Mouse (Mus musculus) layer of hippocampus, postnatal 25 days (tissue): ENCODE results near the gene Ccr4. TPM values are rescaled to one million over a fixed set of nuclear protein-coding genes. Genes with fewer than 3 reads are reported as not detected.

Experiments
- DNase-seq, 2 experiments: peaks; one replicate each; pipeline ENCODE4 v3.0.0; 2022; ENCODE audit warnings: mixed read lengths in 2 of 2, low spot score in 1 of 2; ENCODE audit errors: extremely low spot score in 1 of 2
- total RNA-seq, 2 experiments: library from RNA; stranded (reverse); gene quantifications; 2 replicates each; pipeline ENCODE4 v1.2.3; 2021

Gene Ccr4
- total RNA-seq, 2 experiments from 2014 or later, result not detected

- DNase-seq, result no peak
These were observed 23.8 kb downstream of the Ccr4 start for GRCm38 (mm10) chr9:114480940-114481339.

- DNase-seq, result no peak
These were observed 27.7 kb downstream of the Ccr4 start for GRCm38 (mm10) chr9:114477019-114477418.

DNA sequence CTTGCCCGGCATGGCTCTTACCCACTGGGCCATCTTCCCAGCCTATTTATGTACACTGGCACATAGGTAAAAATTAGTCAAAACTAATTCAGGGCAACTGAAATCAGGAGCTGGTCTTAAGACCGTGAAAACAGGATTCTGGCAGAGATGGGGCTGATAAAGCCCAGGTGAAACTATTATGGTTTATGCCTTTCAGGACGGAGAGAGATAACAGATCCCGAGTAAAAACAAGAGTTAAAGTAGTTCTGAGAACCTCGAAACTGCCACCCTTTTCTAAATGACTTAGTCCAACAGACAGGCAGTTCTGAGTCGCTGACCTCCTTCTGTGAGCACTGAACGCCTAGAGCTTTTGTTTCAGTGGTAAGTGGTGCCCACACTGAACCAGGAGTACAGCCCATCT is 32.8 kb downstream of the Ccr4 start:
- no peak for DNase-seq

- DNase-seq, result no peak
These were observed 36.0 kb downstream of the Ccr4 start for GRCm38 (mm10) chr9:114468701-114469100.

DNA sequence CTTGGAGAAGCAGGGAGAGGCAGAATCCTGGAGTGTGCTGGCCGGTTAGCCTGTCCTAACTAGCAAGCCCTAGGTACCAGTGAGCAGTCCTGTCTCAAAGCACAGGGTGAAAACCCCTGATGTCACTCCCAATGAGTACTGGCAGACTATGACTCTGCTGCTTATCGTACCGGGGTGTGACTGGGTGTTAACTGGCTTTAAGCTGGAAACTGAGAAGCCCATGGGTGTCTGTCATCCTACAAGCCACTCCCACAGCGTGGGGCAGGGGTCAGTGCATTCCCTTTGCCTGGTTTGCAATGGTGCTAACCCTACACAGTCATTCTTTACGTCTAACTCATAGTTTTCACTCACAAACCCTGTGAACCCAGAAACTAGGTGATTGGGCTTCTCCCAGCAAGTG is 36.5 kb downstream of the Ccr4 start:
- DNase-seq, result no peak

GRCm38 (mm10) chr9:114466871-114467270 is 37.8 kb downstream of the Ccr4 start:
- no peak for DNase-seq

DNA sequence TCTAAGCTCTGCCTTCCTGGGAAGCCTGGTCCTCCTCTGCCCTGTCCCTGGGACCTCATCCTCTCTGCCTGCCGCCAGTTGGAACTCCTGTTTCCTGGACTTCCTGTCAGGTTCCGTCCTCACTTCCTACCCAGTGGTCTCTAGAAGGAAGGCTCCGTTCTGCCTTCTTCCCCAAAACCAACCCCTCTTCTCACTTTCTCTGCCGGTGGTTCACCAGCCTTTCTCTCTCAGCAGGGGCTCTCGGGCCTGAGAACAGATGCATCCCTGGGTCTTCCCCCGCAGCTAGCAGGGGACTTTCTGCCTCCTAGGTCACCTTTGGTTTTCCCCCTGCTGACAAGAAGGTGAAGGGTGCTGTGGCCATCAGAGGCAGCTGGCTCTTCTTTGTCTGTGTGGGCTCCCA is 39.3 kb downstream of the Ccr4 start:
- no peak for DNase-seq

GRCm38 (mm10) chr9:114462569-114462968 is 42.1 kb downstream of the Ccr4 start:
- no peak for DNase-seq

DNA sequence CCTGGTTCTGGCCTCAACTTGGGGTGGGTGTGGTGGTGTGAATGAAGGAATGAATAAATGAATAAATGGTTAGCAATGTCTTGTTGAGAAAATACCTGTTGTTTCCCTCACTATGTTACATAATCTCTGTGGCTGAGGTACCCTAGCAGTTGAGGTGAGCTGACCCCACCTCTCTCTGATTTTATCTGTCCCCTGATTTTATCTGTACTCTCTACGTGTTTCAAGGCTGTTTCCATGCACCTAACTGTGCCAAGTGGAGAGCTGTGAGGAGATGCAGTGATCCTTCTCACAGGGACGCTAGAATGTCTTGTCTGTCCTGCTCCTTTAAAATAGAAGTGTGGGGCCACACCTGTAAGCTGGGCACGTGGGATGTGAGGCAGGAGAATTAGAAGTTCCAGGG is 46.3 kb downstream of the Ccr4 start:
- DNase-seq, result no peak

GRCm38 (mm10) chr9:114455420-114455819 is 49.3 kb downstream of the Ccr4 start:
- DNase-seq, result no peak

- no peak for DNase-seq
These were observed 52.3 kb downstream of the Ccr4 start for GRCm38 (mm10) chr9:114452418-114452817.

- DNase-seq, result no peak
These were observed 53.1 kb downstream of the Ccr4 start for GRCm38 (mm10) chr9:114451615-114452014.

DNA sequence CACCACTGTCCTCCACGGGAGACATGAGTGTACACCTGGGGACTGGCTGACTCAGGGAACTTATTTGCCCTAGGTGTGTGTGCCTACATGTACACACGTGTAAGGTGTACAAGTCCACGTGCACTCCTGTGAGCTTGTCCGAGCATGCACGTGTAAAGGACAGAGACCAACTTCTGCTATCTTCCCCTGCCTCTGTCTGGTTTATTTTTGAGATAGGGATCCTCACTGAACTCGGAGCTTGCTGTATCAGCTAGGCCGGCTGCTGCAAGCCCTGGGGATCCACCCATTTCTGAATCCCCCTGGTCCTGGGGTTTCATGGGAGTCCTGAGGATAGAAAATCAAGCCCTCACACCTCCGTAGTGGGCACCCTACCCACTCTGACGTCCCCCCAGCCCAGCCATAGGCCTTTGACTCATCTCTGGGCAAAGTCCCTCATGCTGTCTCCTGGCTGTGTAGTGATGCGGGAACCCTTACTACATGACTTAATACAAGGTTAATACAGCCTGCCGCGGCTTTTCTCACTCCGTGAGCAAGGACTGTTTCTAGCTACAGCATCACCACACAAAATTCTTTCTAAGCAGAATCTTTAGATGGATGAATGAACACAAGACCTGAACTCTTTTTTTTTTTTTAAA is 55.5 kb downstream of the Ccr4 start:
- no peak for DNase-seq

- DNase-seq, result no peak
These were observed 56.0 kb downstream of the Ccr4 start for GRCm38 (mm10) chr9:114448700-114449099.

- no peak for DNase-seq
These were observed 57.8 kb downstream of the Ccr4 start for GRCm38 (mm10) chr9:114446887-114447286.

GRCm38 (mm10) chr9:114443351-114443750 is 61.4 kb downstream of the Ccr4 start:
- no peak for DNase-seq

DNA sequence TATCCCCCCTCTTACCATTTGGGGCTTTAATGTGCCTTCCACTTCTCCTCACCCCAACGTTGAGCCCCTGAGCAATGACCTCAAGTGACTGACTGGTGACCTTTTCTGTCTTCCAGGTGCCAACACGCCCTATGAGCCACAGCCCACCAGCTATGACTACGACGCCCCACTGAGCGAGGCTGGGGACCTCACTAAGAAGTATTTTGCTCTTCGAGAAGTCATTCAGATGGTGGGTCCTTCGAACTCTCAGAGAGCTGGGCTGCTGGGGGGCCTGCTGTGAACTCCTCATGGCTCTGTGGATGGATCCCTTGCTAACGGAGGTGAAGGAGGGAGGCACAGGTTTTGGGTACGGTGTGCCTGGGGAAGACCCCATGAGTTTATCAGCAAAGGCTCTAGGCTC is 61.8 kb downstream of the Ccr4 start:
- DNase-seq, result no peak

DNA sequence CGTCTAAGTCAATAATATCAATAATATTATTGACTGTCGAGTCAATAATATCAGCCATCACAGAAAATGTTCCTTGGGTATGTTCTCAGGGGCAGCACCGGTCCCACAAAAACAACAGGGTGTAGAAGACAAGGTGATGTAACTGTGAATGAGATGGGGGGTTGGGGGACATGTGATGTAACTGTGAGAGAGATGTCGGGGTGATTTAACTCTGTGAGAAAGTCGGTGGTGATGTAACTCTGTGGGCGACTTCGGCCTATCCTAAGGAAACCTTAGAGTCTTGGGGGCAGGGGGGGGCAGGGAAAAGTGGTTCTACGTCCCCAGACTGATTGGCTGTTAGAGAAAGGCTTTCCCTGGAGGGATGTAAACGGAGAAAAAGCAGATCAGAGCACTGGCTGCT is 62.5 kb downstream of the Ccr4 start:
- DNase-seq, result no peak

GRCm38 (mm10) chr9:114440548-114440947 is 64.2 kb downstream of the Ccr4 start:
- DNase-seq, result no peak
